Mouse (Mus musculus) kidney, embryonic 16.5 days (tissue): Measurements from ENCODE around the gene Zfp385b. TPM values are rescaled to one million over a fixed set of nuclear protein-coding genes. Genes with fewer than 3 reads are reported as not detected.
A peak's percentile ranks its signal among the peaks of the same experiment; 100 is the strongest.

ENCODE experiments used
- ATAC-seq: fragments of 200-750 bp; cut with Nextera tagmentation; 2 replicates; pipeline ENCODE4 v1.8.0; 2017; ENCODE audit warnings: moderate TSS enrichment; ENCODE audit not compliant: low FRiP score, low TSS enrichment
- H3K27ac ChIP-seq: fragments of 300-500 bp; sonication (generic); 2 replicates; pipeline ENCODE4 v1.5.1; 2014; ENCODE audit warnings: low read length
- H3K27me3 ChIP-seq: fragments of 300-500 bp; sonication (generic); 2 replicates; pipeline ENCODE4 v1.6.1; 2014; ENCODE audit warnings: low read length, control low read depth, mixed read lengths; ENCODE audit not compliant: insufficient read depth
- H3K36me3 ChIP-seq: fragments of 300-500 bp; sonication (generic); 2 replicates; pipeline ENCODE4 v1.6.1; 2014; ENCODE audit warnings: low read length, control low read depth, mixed read lengths; ENCODE audit not compliant: insufficient read depth
- H3K4me1 ChIP-seq: fragments of 300-500 bp; sonication (generic); 2 replicates; pipeline ENCODE4 v1.6.1; 2014; ENCODE audit warnings: low read length, control low read depth, mixed read lengths; ENCODE audit not compliant: insufficient read depth
- H3K4me2 ChIP-seq: fragments of 300-500 bp; sonication (generic); replicated peaks from 2 replicates; pipeline ENCODE4 v1.6.1; 2014; ENCODE audit warnings: low read depth, low read length
- H3K4me3 ChIP-seq: fragments of 300-500 bp; sonication (generic); 2 replicates; pipeline ENCODE4 v1.5.1; 2014; ENCODE audit warnings: mild to moderate bottlenecking, low read length
- H3K9ac ChIP-seq: fragments of 300-500 bp; sonication (generic); replicated peaks from 2 replicates; pipeline ENCODE4 v1.6.1; 2014; ENCODE audit warnings: low read length
- H3K9me3 ChIP-seq: fragments of 300-500 bp; sonication (generic); 2 replicates; pipeline ENCODE4 v1.6.1; 2016; ENCODE audit warnings: low read length, control low read depth
- WGBS: fragments of 180-500 bp; shearing (Covaris S2); extraction: QIAGEN DNeasy Blood & Tissue Kit; methylation state at CpG from one replicate; pipeline ENCODE4 v1.1.7; 2014; 5-methylcytosine and 5-hydroxymethylcytosine counted together
- polyA plus RNA-seq: library from polyadenylated mRNA; unstranded; fragments of >200 nt; fragmentation: Nextera tagmentation; extraction: Ambion mirVana; gene quantifications from 2 replicates; pipeline ENCODE4 v1.2.1, GENCODE M21; 2015

The Zfp385b gene
- polyA plus RNA-seq, 1 experiment from 2014 or later: 6.8 TPM

DNA sequence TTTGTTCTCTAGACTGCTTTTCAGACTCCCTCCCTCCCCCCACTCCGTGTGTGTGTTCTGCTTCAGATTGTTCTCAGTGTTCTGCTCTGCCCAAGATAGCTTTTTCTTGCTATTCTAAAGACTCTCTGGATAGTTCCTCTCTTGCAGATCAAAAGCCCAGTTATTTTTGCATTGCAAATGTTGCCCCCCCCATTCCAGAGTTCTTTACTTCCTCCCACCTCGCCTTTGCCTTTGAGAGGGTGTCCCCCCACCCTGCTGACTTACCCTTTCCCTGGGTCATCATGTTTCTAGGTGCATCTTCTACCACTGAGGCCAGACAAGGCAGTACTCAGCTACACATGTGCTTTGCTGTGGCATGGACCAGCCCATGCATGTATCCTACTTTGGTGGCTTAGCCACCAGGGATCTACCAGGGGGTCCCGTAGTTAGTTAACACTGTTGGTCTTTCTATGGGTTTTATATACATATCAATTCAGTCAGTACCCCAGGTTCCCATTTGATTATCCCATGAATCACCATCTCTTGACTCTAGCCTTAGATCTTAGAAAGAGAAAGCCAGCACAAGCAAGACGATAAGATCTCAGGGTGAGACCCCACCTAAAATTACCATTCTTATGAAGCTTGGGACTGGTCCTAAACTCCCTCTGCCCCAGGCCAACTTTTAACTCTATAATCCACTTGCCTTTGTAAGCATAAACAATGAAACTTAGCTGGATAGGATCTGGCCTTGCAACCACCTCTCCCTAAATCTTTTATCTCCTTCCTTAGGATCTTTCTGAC, 232.7 kb downstream of the Zfp385b start:
- no peak for ATAC-seq
- Histone ChIP-seq H3K4me2 (no peak overlapping the region), H3K4me3 (no peak overlapping the region), H3K4me1 (no peaks in the 10 kb centered on the region), H3K36me3 (no peaks in the 10 kb centered on the region), H3K9me3 (peaks cover 14% of the 10 kb centered on the region), H3K27me3 (no peaks in the 10 kb centered on the region), H3K27ac (no peak overlapping the region), H3K9ac (no peak overlapping the region)
- WGBS: 82% methylated on average over 4 of the region's 4 CpGs

DNA sequence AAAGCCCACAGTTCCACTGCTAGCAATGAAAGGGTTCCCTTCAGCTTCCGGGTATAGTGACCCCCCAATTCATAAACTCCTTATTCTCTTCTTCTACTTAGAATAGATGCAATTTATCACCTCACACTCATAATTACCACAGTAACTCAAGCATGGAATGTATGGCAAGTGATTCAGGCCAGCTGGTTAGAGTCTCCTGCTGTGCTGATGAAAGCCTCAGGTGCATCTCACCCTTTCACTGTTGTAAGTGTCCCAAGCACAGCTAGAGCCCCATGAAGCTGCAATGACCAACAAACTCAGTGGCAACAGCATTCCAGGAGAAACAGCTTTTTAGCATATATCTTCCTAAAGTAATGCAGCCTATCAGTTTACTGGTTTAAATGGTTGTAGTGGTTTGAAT, 235.9 kb downstream of the Zfp385b start:
- no peaks in the 10 kb centered on the region for H3K27me3 ChIP-seq
- H3K36me3 ChIP-seq: no peaks in the 10 kb centered on the region
- no peak overlapping the region for H3K27ac ChIP-seq
- no peak overlapping the region for H3K9ac ChIP-seq
- ATAC-seq: no peak
- no peak overlapping the region for H3K4me2 ChIP-seq
- 86% methylated on average over 1 of the region's 1 CpGs for WGBS
- H3K9me3 ChIP-seq: peaks cover 14% of the 10 kb centered on the region
- H3K4me3 ChIP-seq: no peak overlapping the region
- H3K4me1 ChIP-seq: no peaks in the 10 kb centered on the region

DNA sequence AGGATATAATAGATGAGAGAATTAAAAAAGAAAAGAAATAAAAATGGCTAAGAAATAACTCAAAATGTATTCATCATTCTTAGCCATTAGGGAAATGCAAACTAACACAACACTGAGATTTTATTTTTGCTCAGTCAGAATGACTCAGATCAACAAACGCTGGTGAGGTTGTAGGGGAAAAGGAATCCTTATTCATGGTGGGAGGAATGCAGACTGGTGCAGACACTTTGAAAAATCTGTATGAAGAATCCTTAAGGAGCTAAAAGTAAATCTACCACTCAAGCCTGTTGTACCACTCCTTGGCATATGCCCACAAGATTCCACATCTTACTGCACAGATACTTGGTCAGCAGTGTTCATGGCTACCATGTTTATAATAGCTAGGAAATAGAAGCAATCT, 242.9 kb downstream of the Zfp385b start:
- no peak overlapping the region for H3K4me2 ChIP-seq
- no peak overlapping the region for H3K27ac ChIP-seq
- no peak overlapping the region for H3K9ac ChIP-seq
- H3K27me3 ChIP-seq: no peaks in the 10 kb centered on the region
- no peaks in the 10 kb centered on the region for H3K4me1 ChIP-seq
- no peak overlapping the region for H3K4me3 ChIP-seq
- no peaks in the 10 kb centered on the region for H3K9me3 ChIP-seq
- no peaks in the 10 kb centered on the region for H3K36me3 ChIP-seq
- ATAC-seq: no peak
- WGBS: 90% methylated on average over 1 of the region's 1 CpGs

DNA sequence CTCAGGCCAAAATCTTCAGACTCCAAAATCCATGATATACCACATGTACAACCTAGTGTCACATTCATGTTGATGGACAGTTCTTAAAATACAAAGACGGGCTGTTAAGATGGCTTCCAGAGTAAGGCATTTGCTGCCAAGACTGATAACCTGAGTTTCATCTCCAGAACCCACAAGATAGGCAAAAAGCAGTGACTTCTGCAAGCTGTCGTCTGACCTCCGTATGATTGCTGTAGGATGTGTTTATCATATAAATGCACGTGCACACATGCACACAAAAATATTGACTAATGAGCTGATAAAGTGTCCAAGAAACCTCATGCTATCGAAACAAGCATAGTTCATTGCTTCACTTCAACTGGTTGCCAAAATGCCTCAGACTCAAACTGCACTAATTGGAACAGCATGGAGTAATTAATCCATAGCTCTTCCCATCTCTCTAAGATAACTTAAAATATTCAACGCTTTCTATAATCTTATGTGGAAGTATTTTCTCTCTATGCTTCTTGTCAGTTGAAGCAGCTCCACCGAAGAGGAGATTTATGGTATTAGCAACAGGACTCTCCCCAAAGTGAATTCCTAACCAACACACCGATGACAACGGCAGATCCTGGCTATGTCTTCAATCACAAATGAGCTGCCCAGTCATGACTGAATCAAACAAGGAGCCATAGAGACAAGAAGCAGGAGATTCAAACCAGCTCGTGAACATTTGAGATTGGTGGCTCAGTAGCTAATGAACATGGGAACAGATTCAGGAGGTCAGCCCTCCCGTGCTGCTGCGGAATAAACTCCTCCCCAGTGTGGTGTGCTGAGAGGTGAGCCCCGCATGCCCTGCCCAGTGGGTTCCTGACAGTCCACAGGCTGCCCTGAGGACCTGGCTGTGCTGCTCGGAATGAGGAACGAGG, 251.7 kb downstream of the Zfp385b start:
- no peaks in the 10 kb centered on the region for H3K27me3 ChIP-seq
- no peaks in the 10 kb centered on the region for H3K4me1 ChIP-seq
- H3K27ac ChIP-seq: no peak overlapping the region
- H3K36me3 ChIP-seq: no peaks in the 10 kb centered on the region
- WGBS: 72% methylated on average over 15 of the region's 15 CpGs
- H3K9ac ChIP-seq: no peak overlapping the region
- no peak overlapping the region for H3K4me3 ChIP-seq
- H3K9me3 ChIP-seq: no peaks in the 10 kb centered on the region
- no peak for ATAC-seq
- no peak overlapping the region for H3K4me2 ChIP-seq

DNA sequence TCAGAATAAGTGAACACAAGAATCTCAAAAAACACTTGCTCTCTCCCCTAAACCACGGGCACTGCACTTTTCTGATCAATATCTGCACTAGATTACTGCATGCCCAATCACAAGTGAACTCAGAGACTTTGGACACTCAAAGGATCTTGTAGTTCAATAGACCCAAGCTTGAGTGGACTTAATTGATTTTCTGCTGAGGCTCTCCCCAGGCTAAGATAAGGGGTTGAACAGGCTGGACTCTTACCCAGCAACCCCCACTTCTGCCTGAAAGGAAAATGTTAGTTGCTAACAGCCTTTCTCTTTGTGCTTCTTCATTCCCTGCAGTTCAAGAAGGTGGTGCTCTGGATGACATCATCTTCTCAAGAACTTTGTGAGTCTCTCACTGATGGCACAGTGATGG, 255.7 kb downstream of the Zfp385b start:
- no peak overlapping the region for H3K4me2 ChIP-seq

DNA sequence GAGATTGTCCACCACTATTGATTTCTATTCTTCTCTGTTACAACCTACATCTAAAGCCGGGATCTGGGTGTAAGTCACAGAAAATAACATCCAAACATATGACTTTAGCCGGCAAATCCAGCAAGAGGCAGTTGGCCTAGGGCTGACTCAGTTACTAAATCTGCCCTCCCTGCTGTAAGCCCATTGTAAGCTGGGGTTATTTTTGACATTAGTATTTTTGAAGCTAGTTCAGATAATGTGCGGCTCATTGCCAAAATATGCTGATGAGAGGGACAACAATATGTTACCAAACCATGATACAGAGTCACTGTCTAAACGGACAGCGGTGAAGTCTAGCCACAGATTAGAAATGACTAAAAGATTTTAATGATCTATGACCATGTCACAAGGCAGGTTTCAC, 257.5 kb downstream of the Zfp385b start:
- ATAC-seq: no peak
- H3K27me3 ChIP-seq: no peaks in the 10 kb centered on the region
- 92% methylated on average over 5 of the region's 5 CpGs for WGBS

More for the DNA sequence above, 255.7 kb downstream of the Zfp385b start:
- H3K27me3 ChIP-seq: no peaks in the 10 kb centered on the region
- no peaks in the 10 kb centered on the region for H3K9me3 ChIP-seq
- 59% methylated on average over 1 of the region's 1 CpGs for WGBS
- no peak overlapping the region for H3K27ac ChIP-seq
- no peak for ATAC-seq
- no peaks in the 10 kb centered on the region for H3K36me3 ChIP-seq
- no peak overlapping the region for H3K4me3 ChIP-seq
- no peak overlapping the region for H3K9ac ChIP-seq
- no peaks in the 10 kb centered on the region for H3K4me1 ChIP-seq

DNA sequence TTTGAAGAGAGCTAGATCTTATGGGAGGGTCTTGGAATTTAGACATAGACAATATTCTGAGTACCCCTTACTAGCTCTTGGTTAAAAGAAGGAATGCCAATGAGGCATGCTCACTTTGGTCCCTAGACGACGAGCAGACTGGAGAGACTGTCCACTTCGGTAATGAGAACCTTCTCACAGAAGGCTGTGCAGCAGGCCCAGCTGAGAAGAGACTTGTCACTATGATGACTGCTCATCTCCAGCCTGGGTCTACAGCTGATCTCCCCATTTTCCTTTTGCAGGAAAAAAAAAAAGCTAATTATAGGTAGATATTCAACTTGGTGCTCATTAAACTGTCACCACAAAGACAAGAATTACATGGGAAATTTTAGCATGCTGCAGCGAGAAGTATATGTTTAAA, 262.5 kb downstream of the Zfp385b start:
- no peak for ATAC-seq
- WGBS: 76% methylated on average over 4 of the region's 4 CpGs
- Histone ChIP-seq H3K9ac (no peak overlapping the region), H3K27ac (no peak overlapping the region), H3K4me1 (no peaks in the 10 kb centered on the region), H3K9me3 (no peaks in the 10 kb centered on the region), H3K36me3 (no peaks in the 10 kb centered on the region), H3K4me3 (no peak overlapping the region), H3K27me3 (no peaks in the 10 kb centered on the region), H3K4me2 (no peak overlapping the region)

More for the DNA sequence above, 257.5 kb downstream of the Zfp385b start:
- Histone ChIP-seq H3K36me3 (no peaks in the 10 kb centered on the region), H3K4me1 (no peaks in the 10 kb centered on the region), H3K27ac (no peak overlapping the region), H3K9ac (no peak overlapping the region), H3K4me2 (no peak overlapping the region), H3K9me3 (no peaks in the 10 kb centered on the region), H3K4me3 (no peak overlapping the region)

DNA sequence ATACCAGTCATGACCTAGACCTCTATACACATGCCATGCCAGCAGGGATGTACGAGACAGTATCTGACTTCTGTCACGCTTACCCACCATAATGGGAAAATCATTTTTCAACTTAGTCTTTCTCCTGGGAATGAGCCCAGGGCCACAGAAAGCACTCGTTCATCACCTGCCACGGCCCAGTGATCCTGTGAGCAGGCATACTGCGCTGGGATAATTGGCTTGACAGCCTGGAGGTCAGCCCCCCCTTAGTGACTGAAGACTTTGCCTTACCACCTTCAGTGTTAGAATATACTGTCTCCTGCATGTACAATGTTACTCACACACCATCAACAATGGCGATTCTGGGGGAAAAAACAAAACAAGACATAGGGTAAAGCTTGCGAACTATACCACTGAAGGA, 263.5 kb downstream of the Zfp385b start:
- H3K9me3 ChIP-seq: no peaks in the 10 kb centered on the region
- H3K9ac ChIP-seq: no peak overlapping the region
- WGBS: 53% methylated on average over 7 of the region's 7 CpGs
- H3K4me2 ChIP-seq: no peak overlapping the region
- H3K27ac ChIP-seq: no peak overlapping the region
- H3K36me3 ChIP-seq: no peaks in the 10 kb centered on the region
- ATAC-seq: no peak
- H3K4me1 ChIP-seq: no peaks in the 10 kb centered on the region
- H3K27me3 ChIP-seq: no peaks in the 10 kb centered on the region
- no peak overlapping the region for H3K4me3 ChIP-seq

DNA sequence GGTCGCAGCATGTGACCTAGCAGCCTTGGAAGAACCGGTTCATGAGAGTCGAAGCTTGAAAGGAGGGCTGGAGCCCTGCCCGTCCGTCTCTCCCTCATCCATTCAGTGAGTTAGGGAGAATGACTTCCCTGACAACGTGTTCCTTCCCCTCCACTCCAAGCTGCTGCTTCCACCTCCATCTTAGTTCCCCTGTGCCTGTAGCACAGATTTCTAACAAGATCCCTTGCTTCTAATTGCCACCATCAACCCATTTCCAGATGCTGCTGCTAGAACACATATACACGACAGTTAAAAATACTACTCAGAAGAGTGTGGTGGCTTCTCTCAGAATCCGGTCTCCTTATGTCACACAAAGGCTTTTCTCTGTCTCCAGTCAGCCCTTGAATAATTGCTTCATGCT, 266.8 kb downstream of the Zfp385b start:
- no peak overlapping the region for H3K9ac ChIP-seq
- no peak overlapping the region for H3K4me3 ChIP-seq
- H3K4me1 ChIP-seq: no peaks in the 10 kb centered on the region
- whole genome bisulfite sequencing: 54% methylated on average over 8 of the region's 8 CpGs
- no peaks in the 10 kb centered on the region for H3K9me3 ChIP-seq
- H3K27me3 ChIP-seq: no peaks in the 10 kb centered on the region
- ATAC-seq: no peak
- no peak overlapping the region for H3K27ac ChIP-seq
- H3K4me2 ChIP-seq: no peak overlapping the region
- H3K36me3 ChIP-seq: no peaks in the 10 kb centered on the region

DNA sequence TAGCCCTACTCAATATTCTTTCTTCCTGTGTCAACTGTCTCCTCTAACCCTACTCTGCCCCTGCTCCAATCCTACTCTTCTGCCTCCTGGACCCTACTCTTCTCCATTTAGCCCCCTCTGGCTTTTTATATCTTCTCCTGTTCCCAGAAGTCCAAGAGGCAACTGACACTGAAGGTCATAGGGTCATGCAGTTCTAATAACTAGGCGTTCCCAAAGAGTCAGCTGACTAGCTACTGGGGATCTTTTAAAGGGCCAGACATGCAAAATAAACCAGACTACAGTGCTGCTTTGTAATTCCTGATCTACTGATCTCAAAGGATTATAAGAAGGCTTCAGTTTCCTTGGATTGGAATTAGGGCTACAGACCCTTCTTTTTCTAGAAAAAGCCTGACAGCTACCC, 276.1 kb downstream of the Zfp385b start:
- H3K9ac ChIP-seq: no peak overlapping the region
- H3K27ac ChIP-seq: peak overlapping the region; percentile 53; the same call in 1 of the 2 replicates
- no peak for ATAC-seq
- no peak overlapping the region for H3K4me2 ChIP-seq
- H3K4me3 ChIP-seq: no peak overlapping the region
- no peaks in the 10 kb centered on the region for H3K9me3 ChIP-seq
- no peaks in the 10 kb centered on the region for H3K27me3 ChIP-seq
- H3K4me1 ChIP-seq: peaks cover 9% of the 10 kb centered on the region; the same call in 1 of the 2 replicates
- no peaks in the 10 kb centered on the region for H3K36me3 ChIP-seq
- 17% methylated on average over 1 of the region's 1 CpGs for WGBS
